Mouse (Mus musculus) spleen, postnatal 36 days (tissue): ENCODE results near the gene Gm49450.
"Not testable (repeated sequence)": the region's sequence is repeated elsewhere in the genome, so short reads cannot be mapped to it uniquely, and the experiment has no call there.

Experiments
- DNase-seq, 2 experiments: peaks; one replicate each; pipeline ENCODE4 v3.0.0; 2022; ENCODE audit warnings: low spot score in 2 of 2, mixed read lengths in 1 of 2

Gene Gm49450

GRCm38 (mm10) chr15:98954425-98955253, 1.3 kb upstream of the Gm49450 start:
- DNase-seq = no peak

- peak in 1 of 2 experiments; percentile 68 for DNase-seq
Observed at GRCm38 (mm10) chr15:98952751-98953400, 475 bp downstream of the Gm49450 start.

- no peak for DNase-seq
Observed at GRCm38 (mm10) chr15:98952063-98952455, 1.3 kb downstream of the Gm49450 start.

GRCm38 (mm10) chr15:98951122-98952062, 2.0 kb downstream of the Gm49450 start:
- not testable (repeated sequence) for DNase-seq

- DNase-seq = no peak
Observed at GRCm38 (mm10) chr15:98949607-98949892, 3.8 kb downstream of the Gm49450 start.

GRCm38 (mm10) chr15:98948857-98949606, 4.3 kb downstream of the Gm49450 start:
- no peak for DNase-seq

GRCm38 (mm10) chr15:98948382-98948781, 5.0 kb downstream of the Gm49450 start:
- DNase-seq = no peak

- no peak for DNase-seq
Observed at GRCm38 (mm10) chr15:98947884-98948283, 5.5 kb downstream of the Gm49450 start.

GRCm38 (mm10) chr15:98943133-98943532, 10.2 kb downstream of the Gm49450 start:
- DNase-seq = no peak

GRCm38 (mm10) chr15:98942081-98942480, 11.3 kb downstream of the Gm49450 start:
- DNase-seq = no peak

- no peak for DNase-seq
Observed at GRCm38 (mm10) chr15:98941539-98941938, 11.8 kb downstream of the Gm49450 start.

GRCm38 (mm10) chr15:98940816-98941215, 12.5 kb downstream of the Gm49450 start:
- DNase-seq = no peak

GRCm38 (mm10) chr15:98934217-98934839, 19.0 kb downstream of the Gm49450 start, which contains the start of gene Tuba1b:
Gene Tuba1b, minus strand, starts transcription at chr15:98934565.
- DNase-seq = peak; percentile 93

- DNase-seq = peak; percentile 90 to 94
Observed at GRCm38 (mm10) chr15:98933833-98934216, 19.5 kb downstream of the Gm49450 start.

GRCm38 (mm10) chr15:98933004-98933671, 20.2 kb downstream of the Gm49450 start:
- DNase-seq = not testable (repeated sequence)

- DNase-seq = no peak
Observed at GRCm38 (mm10) chr15:98930998-98931397, 22.4 kb downstream of the Gm49450 start.

- no peak for DNase-seq
Observed at GRCm38 (mm10) chr15:98930017-98930734, 23.2 kb downstream of the Gm49450 start.

GRCm38 (mm10) chr15:98928598-98929240, 24.6 kb downstream of the Gm49450 start:
- DNase-seq = peak in 1 of 2 experiments; percentile 41

- no peak for DNase-seq
Observed at GRCm38 (mm10) chr15:98927566-98927965, 25.8 kb downstream of the Gm49450 start.
